Mouse (Mus musculus) intestine, embryonic 16.5 days (tissue): ENCODE results near the gene Rom1. TPM values are rescaled to one million over a fixed set of nuclear protein-coding genes. Genes with fewer than 3 reads are reported as not detected.

Source experiments
- ATAC-seq: fragments of 200-750 bp; cut with Nextera tagmentation; 2 replicates; pipeline ENCODE4 v1.8.0; 2017; ENCODE audit warnings: moderate TSS enrichment, moderate library complexity
- H3K27ac ChIP-seq: fragments of 300-500 bp; sonication (generic); 2 replicates; pipeline ENCODE4 v1.5.1; 2014; ENCODE audit warnings: mild to moderate bottlenecking, low read length
- H3K27me3 ChIP-seq: fragments of 300-500 bp; sonication (generic); replicated peaks from 2 replicates; pipeline ENCODE4 v1.6.1; 2014; ENCODE audit warnings: low read length, control low read depth, mixed read lengths; ENCODE audit not compliant: control insufficient read depth, insufficient read depth
- H3K36me3 ChIP-seq: fragments of 300-500 bp; sonication (generic); 2 replicates; pipeline ENCODE4 v1.6.1; 2014; ENCODE audit warnings: low read length, control low read depth; ENCODE audit not compliant: control insufficient read depth, insufficient read depth
- H3K4me1 ChIP-seq: fragments of 300-500 bp; sonication (generic); 2 replicates; pipeline ENCODE4 v1.6.1; 2014; ENCODE audit warnings: low read length, control low read depth, mixed read lengths; ENCODE audit not compliant: control insufficient read depth, insufficient read depth
- H3K4me2 ChIP-seq: fragments of 300-500 bp; sonication (generic); 2 replicates; pipeline ENCODE4 v1.6.1; 2014; ENCODE audit warnings: low read depth, low read length, control low read depth
- H3K4me3 ChIP-seq: fragments of 300-500 bp; sonication (generic); 2 replicates; pipeline ENCODE4 v1.5.1; 2014; ENCODE audit warnings: mild to moderate bottlenecking, low read length
- H3K9ac ChIP-seq: fragments of 300-500 bp; sonication (generic); 2 replicates; pipeline ENCODE4 v1.6.1; 2014; ENCODE audit warnings: low read depth, low read length
- H3K9me3 ChIP-seq: fragments of 300-500 bp; sonication (generic); 2 replicates; pipeline ENCODE4 v1.6.1; 2016; ENCODE audit warnings: low read length, control low read depth; ENCODE audit not compliant: control insufficient read depth
- WGBS: fragments of 180-500 bp; shearing (Covaris S2); extraction: QIAGEN DNeasy Blood & Tissue Kit; methylation state at CpG from one replicate; pipeline ENCODE4 v1.1.7; 2014; 5-methylcytosine and 5-hydroxymethylcytosine counted together
- microRNA-seq: library from miRNA; unstranded; fragments of <30 nt; microRNA quantifications from one replicate; pipeline ENCODE4, GENCODE M21; 2016
- polyA plus RNA-seq: library from polyadenylated mRNA; unstranded; fragments of >200 nt; fragmentation: Nextera tagmentation; extraction: Ambion mirVana; gene quantifications from 2 replicates; pipeline ENCODE4 v1.2.1, GENCODE M21; 2015

The Rom1 gene
- polyA plus RNA-seq, 1 experiment from 2014 or later, result 3.1 TPM

GRCm38 (mm10) chr19:8880311-8881033, 48.7 kb downstream of the Rom1 start, which contains the start of gene Uqcc3:
TSS of gene Uqcc3 (minus strand) at chr19:8880923.
- no peaks in the 10 kb centered on the region for H3K27me3 ChIP-seq
- H3K4me3 ChIP-seq, result peak within 1 kb of the TSS; percentile 85
- H3K36me3 ChIP-seq, result peaks cover 3% of the 10 kb centered on the region; the same call in 1 of the 2 replicates
- H3K27ac ChIP-seq, result peak within 1 kb of the TSS; percentile 86
- peak; percentile 98 for ATAC-seq
- no peaks in the 10 kb centered on the region for H3K9me3 ChIP-seq
- peak within 1 kb of the TSS; percentile 85 for H3K4me2 ChIP-seq
- under 1% methylated on average over 42 of the region's 42 CpGs for WGBS
- H3K4me1 ChIP-seq, result peaks cover 5% of the 10 kb centered on the region
- H3K9ac ChIP-seq, result peak within 1 kb of the TSS; percentile 89

Small RNAs within 50 kb of the gene (microRNA-seq; reads per million reads assigned to microRNA genes)
- not detected for gene Mir5136

Other genes with a start within 250 kb of the Rom1 start
- 211 and 225 TPM in 2 replicates for gene Slc3a2, start 206.0 kb downstream of the Rom1 start, polyA plus RNA-seq
- 78.1 and 88.7 TPM in 2 replicates for gene Wdr74, start 193.5 kb downstream of the Rom1 start, polyA plus RNA-seq
- gene 1700092M07Rik, start 188.6 kb downstream of the Rom1 start, polyA plus RNA-seq, result 0.91 and 1.6 TPM in 2 replicates
- gene Stx5a, start 187.9 kb downstream of the Rom1 start, polyA plus RNA-seq, result 120 and 124 TPM in 2 replicates
- 133 and 137 TPM in 2 replicates for gene Nxf1, start 172.3 kb downstream of the Rom1 start, polyA plus RNA-seq
- gene Tmem223, start 158.4 kb downstream of the Rom1 start, polyA plus RNA-seq, result 161 and 164 TPM in 2 replicates
- 110 and 120 TPM in 2 replicates for gene Tmem179b, start 154.9 kb downstream of the Rom1 start, polyA plus RNA-seq
- gene Taf6l, start 142.9 kb downstream of the Rom1 start, polyA plus RNA-seq, result 24.0 and 25.0 TPM in 2 replicates
- gene Polr2g, start 130.8 kb downstream of the Rom1 start, polyA plus RNA-seq, result 130 and 138 TPM in 2 replicates
- gene Zbtb3, start 126.8 kb downstream of the Rom1 start, polyA plus RNA-seq, result 3.6 and 4.1 TPM in 2 replicates
- 36.0 and 44.0 TPM in 2 replicates for gene Ttc9c, start 110.0 kb downstream of the Rom1 start, polyA plus RNA-seq
- 3.7 and 4.3 TPM in 2 replicates for gene Hnrnpul2, start 109.3 kb downstream of the Rom1 start, polyA plus RNA-seq
- not detected in 2 replicates for gene AC129217.1, start 99.6 kb downstream of the Rom1 start, polyA plus RNA-seq
- gene Bscl2, start 91.9 kb downstream of the Rom1 start, polyA plus RNA-seq, result 48.5 and 49.7 TPM in 2 replicates
- 13.3 and 14.3 TPM in 2 replicates for gene Gng3, start 90.2 kb downstream of the Rom1 start, polyA plus RNA-seq
- gene Lrrn4cl, start 78.6 kb downstream of the Rom1 start, polyA plus RNA-seq, result 1.6 and 1.7 TPM in 2 replicates
- 158 and 170 TPM in 2 replicates for gene Ubxn1, start 57.9 kb downstream of the Rom1 start, polyA plus RNA-seq
- gene Uqcc3, start 48.4 kb downstream of the Rom1 start, polyA plus RNA-seq, result 60.7 and 61.2 TPM in 2 replicates
- 60.7 and 74.8 TPM in 2 replicates for gene Lbhd1, start 45.6 kb downstream of the Rom1 start, polyA plus RNA-seq
- gene Gm49403, start 45.4 kb downstream of the Rom1 start, polyA plus RNA-seq, result not detected in 2 replicates
- gene 1810009A15Rik, start 40.5 kb downstream of the Rom1 start, polyA plus RNA-seq, result 79.5 and 89.2 TPM in 2 replicates
- gene Gm49416, start 40.4 kb downstream of the Rom1 start, polyA plus RNA-seq, result not detected in 2 replicates
- gene Ints5, start 36.4 kb downstream of the Rom1 start, polyA plus RNA-seq, result 39.2 and 40.9 TPM in 2 replicates
- 95.7 and 100 TPM in 2 replicates for gene Ganab, start 31.3 kb downstream of the Rom1 start, polyA plus RNA-seq
- gene B3gat3, start 9.0 kb downstream of the Rom1 start, polyA plus RNA-seq, result 44.0 and 45.4 TPM in 2 replicates
- gene Eml3, start 196 bp upstream of the Rom1 start, polyA plus RNA-seq, result 22.6 and 23.5 TPM in 2 replicates
- 119 and 130 TPM in 2 replicates for gene Mta2, start 12.5 kb upstream of the Rom1 start, polyA plus RNA-seq
- 30.1 and 31.7 TPM in 2 replicates for gene Tut1, start 24.5 kb upstream of the Rom1 start, polyA plus RNA-seq
- gene Eef1g, start 37.7 kb upstream of the Rom1 start, polyA plus RNA-seq, result 392 and 445 TPM in 2 replicates
- gene Ahnak, start 59.9 kb upstream of the Rom1 start, polyA plus RNA-seq, result 16.5 and 20.8 TPM in 2 replicates
- not detected in 2 replicates for gene Scgb1a1, start 158.6 kb upstream of the Rom1 start, polyA plus RNA-seq
- gene Asrgl1, start 206.3 kb upstream of the Rom1 start, polyA plus RNA-seq, result 7.2 and 10.4 TPM in 2 replicates